Comparison of ENCODE assay signal across 34 mouse cellular contexts in the genomic region with DNA sequence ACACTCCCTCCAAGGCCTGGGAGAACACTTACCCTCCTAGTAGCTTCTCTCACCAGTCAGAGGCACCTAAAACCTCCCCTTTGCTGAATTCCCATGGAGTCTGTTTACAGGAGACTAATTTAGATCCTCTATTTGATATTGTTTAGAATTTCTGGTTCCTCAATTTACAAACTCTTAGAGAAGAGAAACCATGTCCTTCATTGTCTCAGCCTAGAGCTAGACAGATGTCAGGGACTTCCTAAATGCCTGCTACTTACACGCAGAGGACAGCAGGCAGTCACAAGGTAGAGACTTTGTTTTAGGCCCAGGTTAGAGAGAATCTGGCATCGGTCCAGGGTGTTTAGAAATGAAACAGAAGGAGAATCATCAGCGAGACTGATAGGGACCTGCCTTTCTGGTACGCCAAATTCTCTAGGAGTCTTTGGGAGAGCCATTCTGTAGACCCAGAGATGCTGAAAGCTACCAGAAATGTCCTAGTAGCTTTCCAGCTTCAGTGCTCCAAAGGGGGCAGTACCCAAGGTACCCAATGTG.
DNase-seq lines count a peak whose midpoint lies in the region; ATAC-seq lines count a peak whose summit lies in the region.
"Had no signal": no experiment of that assay in that cellular context is flagged by ENCODE, and none has a peak within 500 bp of the region (broad histone marks: within the 10 kb centered on the region; RNA-seq: fewer than 3 reads in every experiment).

No protein-coding gene starts in this region.

- H3K27ac ChIP-seq in midbrain, embryonic 10.5 days (replicated peaks): peak overlapping the region; percentile 64
- no peak overlapping the region for H3K27ac ChIP-seq in midbrain, embryonic 13.5 days
- no peak overlapping the region for H3K27ac ChIP-seq in forebrain, embryonic 16.5 days (ENCODE audit: low read length)
- H3K27ac ChIP-seq: embryonic facial prominence, embryonic 12.5 days; gastrocnemius, adult 2 months; heart, adult 2 months; intestine, embryonic 15.5 days; kidney, postnatal 0 days; limb, embryonic 10.5 days; limb, embryonic 15.5 days; liver, embryonic 15.5 days; midbrain, embryonic 15.5 days; neural tube, embryonic 12.5 days; stomach, embryonic 15.5 days had no signal

- peaks cover 6% of the 10 kb centered on the region; the same call in 1 of the 2 replicates for H3K27me3 ChIP-seq in midbrain, embryonic 10.5 days (ENCODE audit: low read depth, poor library complexity, severe bottlenecking)
- 0 out of 2 replicates have a peak, but pooled peaks cover 4% of the 10 kb centered on the region for H3K27me3 ChIP-seq in midbrain, embryonic 13.5 days
- H3K27me3 ChIP-seq in forebrain, embryonic 16.5 days (replicated peaks; ENCODE audit: control insufficient read depth, insufficient read depth, low read length): no peaks in the 10 kb centered on the region
- H3K27me3 ChIP-seq: CH12.LX; embryonic facial prominence, embryonic 12.5 days; heart, embryonic 12.5 days; intestine, embryonic 15.5 days; limb, embryonic 15.5 days; liver, embryonic 15.5 days; midbrain, embryonic 15.5 days; neural tube, embryonic 12.5 days; stomach, embryonic 15.5 days had no signal

- no peak overlapping the region for H3K4me3 ChIP-seq in midbrain, embryonic 10.5 days
- H3K4me3 ChIP-seq in midbrain, embryonic 13.5 days (replicated peaks): no peak overlapping the region
- no peak overlapping the region for H3K4me3 ChIP-seq in forebrain, embryonic 16.5 days (replicated peaks; ENCODE audit: low read length)
- H3K4me3 ChIP-seq: embryonic facial prominence, embryonic 12.5 days; gastrocnemius, adult 2 months; heart, adult 2 months; heart, embryonic 12.5 days; intestine, embryonic 15.5 days; limb, embryonic 10.5 days; limb, embryonic 15.5 days; liver, embryonic 15.5 days; midbrain, embryonic 15.5 days; neural tube, embryonic 12.5 days; stomach, embryonic 15.5 days had no signal

- H3K4me1 ChIP-seq in midbrain, embryonic 10.5 days: peaks cover 25% of the 10 kb centered on the region
- 0 out of 2 replicates have a peak, but pooled peaks cover 9% of the 10 kb centered on the region for H3K4me1 ChIP-seq in midbrain, embryonic 13.5 days (replicated peaks)
- no peaks in the 10 kb centered on the region for H3K4me1 ChIP-seq in forebrain, embryonic 16.5 days (replicated peaks; ENCODE audit: control insufficient read depth, insufficient read depth, low read length)
- H3K4me1 ChIP-seq: intestine, embryonic 15.5 days; liver, embryonic 15.5 days; midbrain, embryonic 15.5 days had no signal

- no peaks in the 10 kb centered on the region for H3K36me3 ChIP-seq in midbrain, embryonic 10.5 days
- H3K36me3 ChIP-seq in midbrain, embryonic 13.5 days: no peaks in the 10 kb centered on the region
- no peaks in the 10 kb centered on the region for H3K36me3 ChIP-seq in forebrain, embryonic 16.5 days (ENCODE audit: control insufficient read depth, insufficient read depth)
- H3K36me3 ChIP-seq: embryonic facial prominence, embryonic 12.5 days; heart, embryonic 12.5 days; intestine, embryonic 15.5 days; limb, embryonic 10.5 days; limb, embryonic 15.5 days; liver, embryonic 15.5 days; midbrain, embryonic 15.5 days; neural tube, embryonic 12.5 days; stomach, embryonic 15.5 days had no signal

- no peak for ATAC-seq in midbrain, embryonic 13.5 days
- peak; percentile 32; the same call in 1 of the 2 replicates for ATAC-seq in common myeloid progenitor, adult 5-6 weeks (replicated peaks; ENCODE audit: low read depth, poor library complexity, severe bottlenecking)
- ATAC-seq in megakaryocyte progenitor cell, adult 5-6 weeks (replicated peaks; ENCODE audit: poor library complexity): 0 out of 2 replicates have a peak, but pooled peaks have one; percentile 42
- ATAC-seq in forebrain, embryonic 16.5 days: no peak
- ATAC-seq: activated CD4-positive, CD25-positive, alpha-beta regulatory T cell, adult 4 months; forebrain, embryonic 14.5 days; hindbrain, embryonic 16.5 days; intestine, embryonic 15.5 days; midbrain, embryonic 15.5 days had no signal

- H3K9ac ChIP-seq in midbrain, embryonic 13.5 days (replicated peaks): no peak overlapping the region
- no peak overlapping the region for H3K9ac ChIP-seq in forebrain, embryonic 16.5 days (replicated peaks; ENCODE audit: low read depth, low read length)
- H3K9ac ChIP-seq: embryonic facial prominence, embryonic 12.5 days; heart, embryonic 12.5 days; intestine, embryonic 15.5 days; limb, embryonic 15.5 days; liver, embryonic 15.5 days; lung, embryonic 14.5 days; midbrain, embryonic 15.5 days; neural tube, embryonic 12.5 days; stomach, embryonic 15.5 days had no signal

- no peaks in the 10 kb centered on the region for H3K9me3 ChIP-seq in midbrain, embryonic 10.5 days (replicated peaks)
- H3K9me3 ChIP-seq in midbrain, embryonic 13.5 days: no peaks in the 10 kb centered on the region
- H3K9me3 ChIP-seq in forebrain, embryonic 16.5 days (ENCODE audit: control insufficient read depth, low read length): no peaks in the 10 kb centered on the region
- H3K9me3 ChIP-seq: embryonic facial prominence, embryonic 12.5 days; heart, embryonic 12.5 days; intestine, embryonic 15.5 days; limb, embryonic 10.5 days; limb, embryonic 15.5 days; liver, embryonic 15.5 days; midbrain, embryonic 15.5 days; neural tube, embryonic 12.5 days; stomach, embryonic 15.5 days had no signal

- DNase-seq in midbrain, embryonic 10.5 days (ENCODE audit: low spot score): no peak
- no peak for DNase-seq in urinary bladder, postnatal 36 days (ENCODE audit: low spot score in 2 of 2)
- no peak for DNase-seq in layer of hippocampus, adult 9-11 months
- DNase-seq: adrenal gland, adult 2 months; cerebellum, adult 11 months; cerebellum, postnatal 25 days; embryo, embryonic 11 days; gastrocnemius, adult 2 months; gastrocnemius, postnatal 36 days; heart, adult 2 months; heart, postnatal 10 days; kidney, adult 8-10 months; kidney, postnatal 4 days; layer of hippocampus, postnatal 36 days; lung, embryonic 14.5 days; right cerebral cortex, adult 18-20 months had no signal

- H3K4me2 ChIP-seq in midbrain, embryonic 13.5 days (replicated peaks): no peak overlapping the region
- H3K4me2 ChIP-seq in forebrain, embryonic 16.5 days (ENCODE audit: low read length): no peak overlapping the region
- H3K4me2 ChIP-seq: embryonic facial prominence, embryonic 12.5 days; heart, embryonic 12.5 days; intestine, embryonic 15.5 days; limb, embryonic 15.5 days; liver, embryonic 15.5 days; lung, embryonic 14.5 days; midbrain, embryonic 15.5 days; neural tube, embryonic 12.5 days; stomach, embryonic 15.5 days had no signal

- 82% methylated on average over 4 of the region's 4 CpGs for WGBS in midbrain, embryonic 10.5 days
- WGBS in midbrain, embryonic 13.5 days: 82% methylated on average over 4 of the region's 4 CpGs
- 64% methylated on average over 4 of the region's 4 CpGs for WGBS in forebrain, embryonic 16.5 days

Comparison
In these comparisons a context has a peak if more than half of its experiments do, and no peak if none do; other contexts are left out.
1. ATAC-seq: peak in common myeloid progenitor, adult 5-6 weeks (single experiment) and megakaryocyte progenitor cell, adult 5-6 weeks (single experiment); none in midbrain, embryonic 13.5 days (single experiment) and forebrain, embryonic 16.5 days (single experiment).